Mouse (Mus musculus): ENCODE measurements at regions not wholly inside any gene's neighbourhood (a gene's known extent, or its start where the extent isn't known, plus 50 kb on each side); places are given as distances from the start of the nearest gene placed in this dataset.

DNA sequence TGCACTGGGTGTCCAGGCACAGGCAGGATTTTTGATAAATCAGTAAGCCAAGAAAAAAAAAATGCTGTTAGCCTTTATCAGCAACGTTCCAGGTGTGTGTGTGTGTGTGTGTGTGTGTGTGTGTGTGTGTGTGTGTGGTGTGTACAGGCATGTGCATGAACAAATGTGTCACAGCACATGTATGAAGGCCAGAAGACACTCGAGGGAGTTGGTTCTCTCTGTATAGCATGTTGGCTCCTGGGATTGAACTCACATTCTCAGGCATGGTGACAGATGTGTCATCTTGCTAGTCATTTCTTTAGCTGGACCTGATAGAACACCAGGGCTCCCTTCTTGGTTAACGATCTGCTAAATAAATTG is 74.8 kb upstream of the Caprin1 start:
- no peaks in the 10 kb centered on the region for H3K27me3 ChIP-seq (replicated peaks)
- H3K4me1 ChIP-seq: no peaks in the 10 kb centered on the region
- no peak overlapping the region for H3K9ac ChIP-seq
- H3K27ac ChIP-seq: no peak overlapping the region
- H3K9me3 ChIP-seq: no peaks in the 10 kb centered on the region
- no peak overlapping the region for H3K4me2 ChIP-seq (replicated peaks)
- H3K36me3 ChIP-seq: no peaks in the 10 kb centered on the region
- 73% methylated on average over 3 of the region's 3 CpGs for WGBS
- peak; percentile 43 for ATAC-seq (ENCODE audit: low FRiP score, low read depth)
- no peak overlapping the region for H3K4me3 ChIP-seq

DNA sequence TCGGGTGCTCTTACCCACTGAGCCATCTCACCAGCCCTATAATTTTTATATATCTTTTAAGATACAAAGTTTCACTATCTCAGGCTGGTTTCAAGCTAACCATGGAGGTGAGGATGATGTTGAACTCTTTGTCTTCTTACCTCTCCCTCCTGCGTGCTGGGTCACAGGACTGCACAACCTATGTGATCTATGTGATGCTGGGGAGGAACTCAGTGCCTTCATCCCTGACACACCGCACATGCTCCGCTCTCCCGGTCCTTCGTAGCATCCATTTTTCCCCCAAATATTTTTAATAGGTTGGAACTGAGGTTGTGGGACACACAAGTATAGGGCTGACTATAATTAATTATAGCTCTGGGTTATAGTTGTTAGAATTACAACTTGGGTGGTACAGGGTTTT is 75.9 kb upstream of the Caprin1 start:
- Histone ChIP-seq H3K9ac (no peak overlapping the region), H3K36me3 (no peaks in the 10 kb centered on the region), H3K4me3 (no peak overlapping the region), H3K4me2 (replicated peaks) (no peak overlapping the region), H3K27me3 (replicated peaks) (no peaks in the 10 kb centered on the region), H3K27ac (no peak overlapping the region), H3K4me1 (no peaks in the 10 kb centered on the region), H3K9me3 (no peaks in the 10 kb centered on the region)
- WGBS: 89% methylated on average over 6 of the region's 6 CpGs
- ATAC-seq (ENCODE audit: low FRiP score, low read depth): no peak

DNA sequence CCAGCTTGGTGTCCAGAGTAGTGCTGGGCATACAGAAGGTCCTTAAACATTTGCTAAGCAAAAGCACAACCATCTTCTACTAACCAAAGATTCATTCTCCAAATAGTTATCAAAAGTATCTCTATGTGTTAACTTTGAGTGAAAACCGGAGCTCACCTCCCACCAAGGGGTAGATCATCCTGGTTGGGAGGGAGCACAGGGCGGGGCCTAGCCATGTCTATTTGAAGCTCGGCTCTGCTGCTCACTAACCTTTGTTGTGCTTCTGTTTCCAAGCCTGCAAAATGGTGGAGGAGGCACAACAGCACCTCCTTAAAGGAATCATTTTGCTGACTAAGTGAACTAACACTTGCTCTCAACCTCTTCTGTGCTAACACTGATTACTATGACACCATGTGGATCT is 77.0 kb upstream of the Caprin1 start:
- Histone ChIP-seq H3K9ac (no peak overlapping the region), H3K9me3 (no peaks in the 10 kb centered on the region), H3K4me3 (no peak overlapping the region), H3K4me2 (replicated peaks) (no peak overlapping the region), H3K4me1 (no peaks in the 10 kb centered on the region), H3K27ac (no peak overlapping the region), H3K27me3 (replicated peaks) (no peaks in the 10 kb centered on the region), H3K36me3 (no peaks in the 10 kb centered on the region)
- ATAC-seq (ENCODE audit: low FRiP score, low read depth): no peak
- WGBS: 74% methylated on average over 3 of the region's 3 CpGs

DNA sequence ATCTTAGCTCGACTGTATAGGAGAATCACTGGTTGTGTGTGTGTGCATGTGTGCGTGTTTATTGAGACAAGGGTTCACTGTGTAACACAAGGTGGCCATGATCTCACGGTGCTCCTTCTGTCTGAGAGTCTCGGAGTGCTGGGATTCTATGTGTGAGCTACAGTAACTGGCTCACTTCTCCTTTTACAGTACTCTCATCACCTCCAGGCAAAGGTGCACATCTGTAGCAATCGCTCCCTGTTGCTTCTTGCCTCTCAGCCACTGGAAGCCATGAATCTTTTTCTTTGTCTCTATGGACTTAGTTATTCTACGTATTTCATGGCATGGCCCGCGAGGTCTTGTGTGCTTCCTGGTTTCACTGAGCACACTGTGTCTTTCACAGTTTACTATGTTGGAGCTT is 78.3 kb upstream of the Caprin1 start:
- Histone ChIP-seq H3K9me3 (no peaks in the 10 kb centered on the region), H3K4me2 (replicated peaks) (no peak overlapping the region), H3K4me3 (no peak overlapping the region), H3K27ac (no peak overlapping the region), H3K9ac (no peak overlapping the region), H3K36me3 (no peaks in the 10 kb centered on the region), H3K27me3 (replicated peaks) (no peaks in the 10 kb centered on the region), H3K4me1 (0 out of 2 replicates have a peak, but pooled peaks cover under 1% of the 10 kb centered on the region)
- 86% methylated on average over 8 of the region's 8 CpGs for WGBS
- no peak for ATAC-seq (ENCODE audit: low FRiP score, low read depth)

DNA sequence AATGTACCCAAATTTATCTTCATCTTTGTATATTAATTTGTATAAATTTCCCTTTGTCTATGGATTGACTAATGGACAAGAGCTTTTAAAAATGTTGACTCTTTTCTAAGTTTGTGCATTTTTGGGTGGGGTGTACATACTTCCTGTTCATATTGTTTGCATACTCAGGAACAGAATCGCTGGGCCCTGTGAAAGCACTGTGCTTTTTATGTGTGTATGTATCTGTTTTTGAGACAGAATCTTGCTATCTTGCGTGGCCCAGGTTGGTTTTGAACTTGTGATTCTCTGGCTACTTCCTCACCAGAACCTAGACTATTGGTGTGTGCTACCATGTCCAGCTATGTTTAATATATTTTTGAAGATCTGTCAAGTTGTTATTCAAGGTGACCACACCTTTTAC is 78.8 kb upstream of the Caprin1 start:
- no peak overlapping the region for H3K27ac ChIP-seq
- H3K9me3 ChIP-seq: no peaks in the 10 kb centered on the region
- H3K4me1 ChIP-seq: peaks cover 5% of the 10 kb centered on the region
- H3K9ac ChIP-seq: no peak overlapping the region
- WGBS: 85% methylated on average over 2 of the region's 2 CpGs
- H3K4me2 ChIP-seq (replicated peaks): no peak overlapping the region
- H3K27me3 ChIP-seq (replicated peaks): no peaks in the 10 kb centered on the region
- ATAC-seq (ENCODE audit: low FRiP score, low read depth): no peak
- H3K36me3 ChIP-seq: no peaks in the 10 kb centered on the region
- no peak overlapping the region for H3K4me3 ChIP-seq

DNA sequence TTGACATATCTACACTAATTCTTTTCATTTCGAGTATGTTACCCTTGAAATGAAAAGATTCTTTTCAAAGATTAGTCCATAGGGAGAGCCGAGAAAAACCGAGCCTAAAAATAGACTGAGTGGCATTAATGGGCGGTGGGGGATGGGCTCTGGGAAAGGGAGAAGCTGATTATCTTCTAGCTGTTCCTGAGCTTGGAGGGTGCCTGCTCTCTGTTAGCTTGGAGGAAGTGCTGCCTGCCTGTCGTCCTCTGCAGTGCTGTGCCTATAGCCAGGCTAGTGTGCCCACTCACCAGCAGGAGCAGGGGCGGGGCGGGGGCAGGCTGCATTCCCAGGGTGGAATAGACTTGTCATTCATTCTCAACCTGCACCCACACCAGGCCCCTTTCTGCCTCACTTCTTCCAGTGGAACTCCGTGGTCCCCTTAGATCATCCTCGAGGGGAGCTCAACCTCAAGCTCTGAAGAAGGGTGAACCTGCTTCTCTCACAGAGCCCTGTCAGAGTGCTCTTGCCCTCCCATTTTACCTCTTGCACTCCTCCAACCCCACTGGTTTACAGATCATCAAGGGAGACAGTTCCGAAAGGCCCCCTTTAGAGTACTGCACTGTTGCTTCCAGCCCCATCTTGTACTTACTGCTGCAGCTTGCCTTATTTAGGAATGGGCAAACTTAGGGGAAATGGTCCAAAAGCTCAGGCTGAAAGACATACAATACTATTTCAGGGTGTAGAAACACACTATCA is 76.6 kb upstream of the Lmo2 start:
- Histone ChIP-seq H3K27ac (no peak overlapping the region), H3K9me3 (no peaks in the 10 kb centered on the region), H3K27me3 (replicated peaks) (no peaks in the 10 kb centered on the region), H3K4me1 (peaks cover 11% of the 10 kb centered on the region), H3K4me3 (no peak overlapping the region), H3K9ac (no peak overlapping the region), H3K4me2 (replicated peaks) (peak overlapping the region; percentile 9; the same call in 1 of the 2 replicates), H3K36me3 (no peaks in the 10 kb centered on the region)
- ATAC-seq (ENCODE audit: low FRiP score, low read depth): peak; percentile 58; the same call in 1 of the 2 replicates
- 34% methylated on average over 10 of the region's 10 CpGs for WGBS

DNA sequence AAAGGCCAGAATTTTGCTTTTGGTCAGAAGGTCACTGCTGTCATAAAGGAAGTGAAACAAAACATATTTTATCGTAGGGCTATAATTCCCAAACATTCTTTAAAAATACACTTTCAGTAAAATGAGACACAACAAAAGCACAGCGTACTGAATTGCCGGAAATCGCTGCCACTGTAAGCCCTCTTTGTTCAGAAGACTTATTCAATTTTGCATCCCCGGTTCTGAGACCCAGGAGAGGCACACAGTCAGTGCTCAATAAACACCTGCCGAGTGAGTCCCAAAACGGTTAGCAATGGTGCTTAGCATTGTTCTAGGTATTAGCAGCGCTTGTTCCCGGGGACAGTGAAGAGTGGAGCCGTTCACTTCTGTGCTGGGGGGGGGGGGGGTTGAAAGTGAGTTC is 72.9 kb upstream of the Lmo2 start:
- Histone ChIP-seq H3K4me1 (peaks cover 11% of the 10 kb centered on the region), H3K4me2 (replicated peaks) (no peak overlapping the region), H3K36me3 (no peaks in the 10 kb centered on the region), H3K9me3 (no peaks in the 10 kb centered on the region), H3K4me3 (no peak overlapping the region), H3K9ac (no peak overlapping the region), H3K27me3 (replicated peaks) (no peaks in the 10 kb centered on the region), H3K27ac (no peak overlapping the region)
- ATAC-seq (ENCODE audit: low FRiP score, low read depth): no peak
- WGBS: 69% methylated on average over 10 of the region's 10 CpGs

DNA sequence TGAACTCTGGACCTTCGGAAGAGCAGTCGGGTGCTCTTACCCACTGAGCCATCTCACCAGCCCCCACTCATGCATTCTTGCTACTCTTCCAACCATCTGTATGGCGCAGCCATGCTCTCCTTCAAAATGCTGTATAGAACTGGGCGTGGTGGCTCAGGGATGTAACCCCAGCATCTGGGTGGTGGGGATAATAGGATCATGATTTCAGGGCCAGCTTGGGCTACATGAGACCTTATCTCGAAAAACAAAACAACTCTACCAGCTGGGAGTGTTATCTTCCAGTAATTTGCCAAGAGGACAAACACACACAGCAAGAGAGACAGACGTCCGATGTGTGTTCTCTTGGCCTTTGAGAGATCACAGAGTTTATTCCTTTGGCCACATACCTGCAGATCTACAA is 69.8 kb upstream of the Lmo2 start:
- ATAC-seq (ENCODE audit: low FRiP score, low read depth): no peak
- Histone ChIP-seq H3K27ac (no peak overlapping the region), H3K4me1 (peaks cover 11% of the 10 kb centered on the region; the same call in 1 of the 2 replicates), H3K36me3 (no peaks in the 10 kb centered on the region), H3K9ac (no peak overlapping the region), H3K4me3 (no peak overlapping the region), H3K9me3 (no peaks in the 10 kb centered on the region), H3K4me2 (replicated peaks) (no peak overlapping the region), H3K27me3 (replicated peaks) (no peaks in the 10 kb centered on the region)
- 92% methylated on average over 7 of the region's 7 CpGs for WGBS

DNA sequence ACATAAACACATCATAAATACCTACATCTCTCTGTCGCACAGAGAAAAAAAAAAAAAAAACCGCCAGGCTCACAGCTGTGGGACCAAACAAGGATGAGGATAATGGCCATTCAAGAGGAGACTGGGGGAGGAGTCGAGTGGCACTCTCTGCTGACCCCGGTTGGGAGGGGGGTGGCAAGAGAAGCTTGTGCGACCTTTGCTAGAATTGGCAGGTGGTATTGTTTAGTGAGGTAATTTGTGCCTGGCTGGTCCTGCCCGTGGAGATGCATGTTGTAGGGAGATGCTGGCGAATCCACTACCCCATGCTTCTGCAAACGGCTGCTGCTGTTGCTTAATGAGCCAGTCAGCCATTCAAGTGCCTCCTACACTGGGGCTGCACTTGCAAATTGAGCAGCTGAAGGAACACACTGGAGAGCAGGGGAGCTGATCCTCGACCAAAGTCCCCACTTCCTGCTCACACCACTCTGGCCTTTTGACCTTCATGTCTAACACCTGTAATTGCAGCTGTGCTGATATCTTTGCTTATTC is 66.5 kb upstream of the Lmo2 start:
- 3% methylated on average over 9 of the region's 9 CpGs for WGBS
- no peak overlapping the region for H3K4me2 ChIP-seq (replicated peaks)
- H3K4me1 ChIP-seq: peaks cover 21% of the 10 kb centered on the region
- no peak overlapping the region for H3K27ac ChIP-seq
- H3K4me3 ChIP-seq: no peak overlapping the region
- H3K9me3 ChIP-seq: no peaks in the 10 kb centered on the region
- peak; percentile 71 for ATAC-seq (ENCODE audit: low FRiP score, low read depth)
- no peaks in the 10 kb centered on the region for H3K36me3 ChIP-seq
- no peak overlapping the region for H3K9ac ChIP-seq
- H3K27me3 ChIP-seq (replicated peaks): no peaks in the 10 kb centered on the region

DNA sequence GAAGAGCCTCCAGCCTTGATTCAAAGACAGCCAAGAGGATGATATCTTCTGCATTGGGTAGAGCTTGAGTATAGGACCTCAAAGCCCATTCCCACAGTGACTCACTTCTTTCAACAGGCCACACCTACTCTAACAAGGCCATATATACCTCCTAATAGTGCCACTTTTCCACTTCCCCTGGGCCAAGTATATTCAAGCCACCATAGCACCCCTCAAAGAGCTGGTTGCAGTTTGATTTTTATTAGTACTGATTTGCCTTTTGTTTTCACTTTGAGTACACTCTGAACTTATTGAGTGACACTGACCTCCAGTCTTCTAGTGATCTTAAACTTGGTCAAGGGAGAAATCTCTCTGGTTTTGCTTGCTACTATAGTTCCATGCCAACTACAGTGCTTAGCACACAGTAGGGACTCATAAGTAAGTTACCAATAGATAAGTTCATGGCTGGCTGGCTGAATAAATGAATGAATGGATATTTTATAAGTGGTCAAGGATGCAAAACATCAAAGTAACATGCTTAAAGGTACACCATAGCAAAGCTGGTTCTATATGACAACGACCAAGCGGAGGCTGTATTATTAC is 64.5 kb upstream of the Lmo2 start:
- H3K4me2 ChIP-seq (replicated peaks): no peak overlapping the region
- no peaks in the 10 kb centered on the region for H3K27me3 ChIP-seq (replicated peaks)
- ATAC-seq (ENCODE audit: low FRiP score, low read depth): no peak
- H3K9ac ChIP-seq: no peak overlapping the region
- 94% methylated on average over 2 of the region's 2 CpGs for WGBS
- H3K36me3 ChIP-seq: no peaks in the 10 kb centered on the region
- H3K9me3 ChIP-seq: no peaks in the 10 kb centered on the region
- no peak overlapping the region for H3K4me3 ChIP-seq
- H3K27ac ChIP-seq: no peak overlapping the region
- peaks cover 21% of the 10 kb centered on the region for H3K4me1 ChIP-seq

DNA sequence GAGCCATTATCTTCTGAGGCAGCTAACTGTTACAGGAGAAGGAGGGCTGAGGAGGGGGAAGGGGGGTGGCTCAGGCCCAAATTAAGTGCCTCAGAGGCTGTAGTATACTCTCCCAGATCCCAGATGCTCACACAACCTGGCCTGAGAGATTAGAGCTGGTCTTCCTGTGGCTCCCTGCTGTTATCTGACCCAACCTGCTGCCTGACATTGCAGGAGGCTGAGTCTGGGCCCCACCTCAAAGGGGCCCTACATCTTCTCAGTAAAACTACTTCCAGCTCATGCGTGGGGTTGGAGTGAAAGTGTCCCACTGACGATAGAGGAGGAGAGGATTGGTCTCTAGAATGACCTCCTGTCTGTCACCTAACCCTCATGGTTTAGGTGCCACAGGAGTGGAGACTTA is 64.0 kb upstream of the Lmo2 start:
- H3K4me1 ChIP-seq: peaks cover 21% of the 10 kb centered on the region
- H3K36me3 ChIP-seq: no peaks in the 10 kb centered on the region
- ATAC-seq (ENCODE audit: low FRiP score, low read depth): no peak
- H3K9me3 ChIP-seq: no peaks in the 10 kb centered on the region
- no peak overlapping the region for H3K27ac ChIP-seq
- WGBS: 46% methylated on average over 2 of the region's 2 CpGs
- H3K4me3 ChIP-seq: no peak overlapping the region
- no peak overlapping the region for H3K4me2 ChIP-seq (replicated peaks)
- no peak overlapping the region for H3K9ac ChIP-seq
- H3K27me3 ChIP-seq (replicated peaks): no peaks in the 10 kb centered on the region

DNA sequence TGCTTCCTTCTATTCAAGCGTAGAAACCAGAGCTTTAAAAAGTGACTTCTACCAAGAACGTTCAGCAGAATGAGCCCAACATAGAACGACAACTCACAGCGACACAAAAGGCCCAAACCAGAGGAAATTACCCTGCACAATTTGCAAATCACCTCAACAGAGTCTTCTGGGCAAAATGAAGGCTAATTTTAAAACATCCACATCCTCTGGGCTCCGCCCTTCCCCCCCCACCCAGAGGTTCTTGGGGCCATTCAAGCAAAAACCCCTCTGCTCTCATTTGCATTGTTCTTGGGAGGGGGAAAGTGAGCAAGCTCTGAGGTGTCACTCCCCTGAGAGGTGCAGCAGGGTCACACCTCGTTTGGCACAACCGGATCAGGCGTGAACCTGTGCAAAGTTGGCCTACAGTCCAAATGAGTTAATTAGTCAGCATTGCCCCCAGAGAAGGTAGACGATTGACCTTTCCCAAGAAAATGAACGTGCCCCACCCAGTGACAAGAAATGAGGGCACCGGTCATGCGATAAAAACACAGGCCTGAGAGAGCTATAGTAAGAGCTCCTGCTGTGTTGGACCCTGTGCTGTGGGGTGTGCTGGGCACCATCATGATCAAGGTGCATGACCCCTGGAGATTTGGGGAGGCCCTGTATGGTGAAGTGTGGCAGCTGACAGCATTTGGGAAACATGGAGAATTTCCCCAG is 62.7 kb upstream of the Lmo2 start:
- Histone ChIP-seq H3K4me2 (replicated peaks) (no peak overlapping the region), H3K36me3 (no peaks in the 10 kb centered on the region), H3K9ac (no peak overlapping the region), H3K27me3 (replicated peaks) (no peaks in the 10 kb centered on the region), H3K27ac (no peak overlapping the region), H3K4me3 (no peak overlapping the region), H3K9me3 (no peaks in the 10 kb centered on the region), H3K4me1 (peaks cover 21% of the 10 kb centered on the region)
- WGBS: 54% methylated on average over 12 of the region's 12 CpGs
- no peak for ATAC-seq (ENCODE audit: low FRiP score, low read depth)

All from neural tube, embryonic 12.5 days (tissue).